Mouse (Mus musculus) lung, embryonic 14.5 days (tissue): ENCODE results near the gene Gm37240. TPM values are rescaled to one million over a fixed set of nuclear protein-coding genes. Genes with fewer than 3 reads are reported as not detected.

ENCODE experiments used
- ATAC-seq: fragments of 200-750 bp; cut with Nextera tagmentation; 2 replicates; pipeline ENCODE4 v1.8.0; 2017; ENCODE audit warnings: mild to moderate bottlenecking, moderate TSS enrichment, moderate library complexity; ENCODE audit not compliant: insufficient read depth
- DNase-seq: peaks from one replicate; pipeline ENCODE4 v3.0.0-alpha.2; 2015
- H3K27ac ChIP-seq: fragments of 300-500 bp; sonication (generic); 2 replicates; pipeline ENCODE4 v1.5.1; 2014; ENCODE audit warnings: low read depth, mild to moderate bottlenecking, moderate library complexity
- H3K27me3 ChIP-seq: fragments of 300-500 bp; sonication (generic); 2 replicates; pipeline ENCODE4 v1.6.1; 2014; ENCODE audit warnings: low read length, control low read depth; ENCODE audit not compliant: insufficient read depth
- H3K36me3 ChIP-seq: fragments of 300-500 bp; sonication (generic); 2 replicates; pipeline ENCODE4 v1.6.1; 2014; ENCODE audit warnings: control low read depth; ENCODE audit not compliant: insufficient read depth
- H3K4me1 ChIP-seq: fragments of 300-500 bp; sonication (generic); 2 replicates; pipeline ENCODE4 v1.6.1; 2014; ENCODE audit warnings: antibody characterized with exemption, control low read depth; ENCODE audit not compliant: insufficient read depth
- H3K4me2 ChIP-seq: fragments of 300-500 bp; sonication (generic); 2 replicates; pipeline ENCODE4 v1.6.1; 2014; ENCODE audit warnings: mild to moderate bottlenecking
- H3K4me3 ChIP-seq: fragments of 300-500 bp; sonication (generic); 2 replicates; pipeline ENCODE4 v1.5.1; 2014; ENCODE audit warnings: low read depth, low read length
- H3K9ac ChIP-seq: fragments of 300-500 bp; sonication (generic); 2 replicates; pipeline ENCODE4 v1.6.1; 2014
- H3K9me3 ChIP-seq: fragments of 300-500 bp; sonication (generic); 2 replicates; pipeline ENCODE4 v1.6.1; 2016; ENCODE audit warnings: low read depth, low read length, control low read depth
- CTCF ChIP-seq: IDR thresholded peaks from 2 replicates; pipeline ENCODE4 v1.5.1; 2016; ENCODE audit warnings: antibody characterized with exemption, low read depth
- WGBS: fragments of 180-500 bp; shearing (Covaris S2); extraction: QIAGEN DNeasy Blood & Tissue Kit; methylation state at CpG from one replicate; pipeline ENCODE4 v1.1.7; 2014; 5-methylcytosine and 5-hydroxymethylcytosine counted together
- polyA plus RNA-seq: library from polyadenylated mRNA; unstranded; fragments of >200 nt; fragmentation: Nextera tagmentation; extraction: Ambion mirVana; gene quantifications from 2 replicates; pipeline ENCODE4 v1.2.1, GENCODE M21; 2014

Gm37240 gene
- polyA plus RNA-seq, 1 experiment from 2014 or later = 4.5 TPM

GRCm38 (mm10) chr3:85594452-85594851, 292.9 kb downstream of the Gm37240 start:
- Histone ChIP-seq H3K9me3 (no peaks in the 10 kb centered on the region), H3K4me2 (no peak overlapping the region), H3K4me3 (no peak overlapping the region), H3K36me3 (no peaks in the 10 kb centered on the region), H3K9ac (no peak overlapping the region), H3K4me1 (no peaks in the 10 kb centered on the region), H3K27ac (no peak overlapping the region), H3K27me3 (no peaks in the 10 kb centered on the region)
- WGBS = 52% methylated on average over 3 of the region's 3 CpGs
- no peak for ATAC-seq
- no peak for TF ChIP-seq CTCF
- DNase-seq = no peak

- no peak for ATAC-seq
Observed at GRCm38 (mm10) chr3:85592640-85593252, 294.6 kb downstream of the Gm37240 start.

GRCm38 (mm10) chr3:85592067-85592466, 295.3 kb downstream of the Gm37240 start:
- Histone ChIP-seq H3K9ac (no peak overlapping the region), H3K9me3 (no peaks in the 10 kb centered on the region), H3K27me3 (no peaks in the 10 kb centered on the region), H3K36me3 (no peaks in the 10 kb centered on the region), H3K27ac (no peak overlapping the region), H3K4me1 (no peaks in the 10 kb centered on the region), H3K4me2 (no peak overlapping the region), H3K4me3 (no peak overlapping the region)
- ATAC-seq (no peak), DNase-seq (no peak)
- no peak for TF ChIP-seq CTCF
- WGBS = 62% methylated on average over 4 of the region's 4 CpGs

More at GRCm38 (mm10) chr3:85592640-85593252, 294.6 kb downstream of the Gm37240 start:
- TF ChIP-seq CTCF = no peak
- H3K9me3 ChIP-seq = no peaks in the 10 kb centered on the region
- H3K36me3 ChIP-seq = no peaks in the 10 kb centered on the region
- no peak overlapping the region for H3K27ac ChIP-seq
- 78% methylated on average over 5 of the region's 5 CpGs for WGBS
- no peaks in the 10 kb centered on the region for H3K27me3 ChIP-seq
- no peak overlapping the region for H3K9ac ChIP-seq
- H3K4me2 ChIP-seq = no peak overlapping the region
- DNase-seq = no peak
- H3K4me1 ChIP-seq = no peaks in the 10 kb centered on the region
- H3K4me3 ChIP-seq = no peak overlapping the region

- Histone ChIP-seq H3K9me3 (no peaks in the 10 kb centered on the region), H3K27me3 (no peaks in the 10 kb centered on the region), H3K9ac (no peak overlapping the region), H3K4me2 (no peak overlapping the region), H3K27ac (no peak overlapping the region), H3K36me3 (no peaks in the 10 kb centered on the region), H3K4me3 (no peak overlapping the region), H3K4me1 (no peaks in the 10 kb centered on the region)
- WGBS = 85% methylated on average over 3 of the region's 3 CpGs
- DNase-seq = no peak
- TF ChIP-seq CTCF = no peak
- no peak for ATAC-seq
Observed at GRCm38 (mm10) chr3:85590090-85590754, 297.1 kb downstream of the Gm37240 start.

- no peaks in the 10 kb centered on the region for H3K27me3 ChIP-seq
- TF ChIP-seq CTCF = no peak
- no peak overlapping the region for H3K27ac ChIP-seq
- no peaks in the 10 kb centered on the region for H3K4me1 ChIP-seq
- H3K9ac ChIP-seq = no peak overlapping the region
- DNase-seq (no peak), ATAC-seq (0 out of 2 replicates have a peak, but pooled peaks have one; percentile 35)
- H3K4me2 ChIP-seq = no peak overlapping the region
- H3K36me3 ChIP-seq = no peaks in the 10 kb centered on the region
- 21% methylated on average over 2 of the region's 2 CpGs for WGBS
- no peaks in the 10 kb centered on the region for H3K9me3 ChIP-seq
- no peak overlapping the region for H3K4me3 ChIP-seq
Observed at GRCm38 (mm10) chr3:85588701-85589100, 298.6 kb downstream of the Gm37240 start.

GRCm38 (mm10) chr3:85584966-85585365, 302.4 kb downstream of the Gm37240 start:
- no peaks in the 10 kb centered on the region for H3K27me3 ChIP-seq
- TF ChIP-seq CTCF = no peak
- DNase-seq (no peak), ATAC-seq (no peak)
- H3K9me3 ChIP-seq = no peaks in the 10 kb centered on the region
- H3K36me3 ChIP-seq = no peaks in the 10 kb centered on the region
- no peak overlapping the region for H3K4me2 ChIP-seq
- H3K4me1 ChIP-seq = no peaks in the 10 kb centered on the region
- H3K9ac ChIP-seq = no peak overlapping the region
- WGBS = 84% methylated on average over 4 of the region's 4 CpGs
- no peak overlapping the region for H3K27ac ChIP-seq
- H3K4me3 ChIP-seq = no peak overlapping the region

- Histone ChIP-seq H3K36me3 (no peaks in the 10 kb centered on the region), H3K27me3 (no peaks in the 10 kb centered on the region), H3K9me3 (no peaks in the 10 kb centered on the region), H3K9ac (no peak overlapping the region), H3K4me3 (no peak overlapping the region), H3K4me2 (no peak overlapping the region), H3K4me1 (no peaks in the 10 kb centered on the region), H3K27ac (no peak overlapping the region)
- ATAC-seq (no peak), DNase-seq (no peak)
- TF ChIP-seq CTCF = no peak
- WGBS = 76% methylated on average over 5 of the region's 5 CpGs
Observed at GRCm38 (mm10) chr3:85583194-85583593, 304.1 kb downstream of the Gm37240 start.
